Mouse (Mus musculus) ES-E14 (cell line): Measurements from ENCODE around the gene Spata31d1b. TPM values are rescaled to one million over a fixed set of nuclear protein-coding genes. Genes with fewer than 3 reads are reported as not detected.

ENCODE experiments used
- DNase-seq: peaks from one replicate; pipeline ENCODE4 v3.0.0-alpha.2; 2013; ENCODE audit warnings: low read depth, low spot score
- H3K27ac ChIP-seq: 2 replicates; pipeline ENCODE4 v1.5.1; 2012; ENCODE audit warnings: low read depth, mild to moderate bottlenecking, low read length, moderate library complexity, mixed read lengths; ENCODE audit not compliant: poor library complexity, insufficient read depth, severe bottlenecking
- H3K36me3 ChIP-seq: 2 replicates; pipeline ENCODE4 v1.6.1; 2012; ENCODE audit warnings: mild to moderate bottlenecking, low read length, moderate library complexity, mixed read lengths; ENCODE audit not compliant: control insufficient read depth, poor library complexity, insufficient read depth, severe bottlenecking
- H3K4me1 ChIP-seq, 2 experiments: fragments of 150-350 bp in 1 of 2; sonication (generic) in 1 of 2; 2 replicates each; pipeline ENCODE4 v1.6.1; 2012; ENCODE audit warnings: low read length in 2 of 2, mild to moderate bottlenecking in 1 of 2, mixed read lengths in 1 of 2; ENCODE audit not compliant: control insufficient read depth in 2 of 2, insufficient read depth in 2 of 2, poor library complexity in 1 of 2
- H3K4me3 ChIP-seq, 2 experiments: fragments of 150-350 bp in 1 of 2; sonication (generic) in 1 of 2; 2 replicates each; pipeline ENCODE4 v1.5.1; 2012; ENCODE audit warnings: low read length in 2 of 2, low read depth in 1 of 2, mild to moderate bottlenecking in 1 of 2, mixed read lengths in 1 of 2; ENCODE audit not compliant: insufficient read depth in 1 of 2, poor library complexity in 1 of 2, severe bottlenecking in 1 of 2
- H3K9ac ChIP-seq: 2 replicates; pipeline ENCODE4 v1.6.1; 2012; ENCODE audit warnings: low read depth, mild to moderate bottlenecking, low read length, mixed read lengths; ENCODE audit not compliant: poor library complexity, insufficient read depth, severe bottlenecking
- H3K9me3 ChIP-seq: fragments of 150-350 bp; sonication (generic); 2 replicates; pipeline ENCODE4 v1.6.1; 2012; ENCODE audit warnings: low read depth, mild to moderate bottlenecking, low read length; ENCODE audit not compliant: control insufficient read depth, insufficient read depth
- CHD2 ChIP-seq: IDR thresholded peaks from 2 replicates; pipeline ENCODE4 v1.6.1; 2014; ENCODE audit warnings: mild to moderate bottlenecking, low read depth, low read length, inconsistent platforms
- HCFC1 ChIP-seq: IDR thresholded peaks from 2 replicates; pipeline ENCODE4 v1.6.1; 2012; ENCODE audit warnings: low read length, inconsistent platforms, borderline replicate concordance; ENCODE audit not compliant: insufficient read depth
- MAFK ChIP-seq: IDR thresholded peaks from 2 replicates; pipeline ENCODE4 v1.6.1; 2014; ENCODE audit warnings: mild to moderate bottlenecking, low read depth, low read length, inconsistent platforms; ENCODE audit not compliant: insufficient read depth
- ZC3H11A ChIP-seq: IDR thresholded peaks from 2 replicates; pipeline ENCODE4 v1.6.1; 2012; ENCODE audit warnings: low read depth, mild to moderate bottlenecking, inconsistent platforms, low read length, borderline replicate concordance
- ZNF384 ChIP-seq: IDR thresholded peaks from 2 replicates; pipeline ENCODE4 v1.6.1; 2012; ENCODE audit warnings: low read depth, low read length, inconsistent platforms
- in situ Hi-C, 2 experiments: fragments of 600-800 bp; cut with MboI; formaldehyde crosslinking; loops; one replicate each; pipeline ENCODE4 v1.15.1; 2025; ENCODE audit warnings: low sequenced_read_pairs in 2 of 2, inconsistent platforms in 1 of 2; ENCODE audit not compliant: unreplicated experiment in 2 of 2
- total RNA-seq: library from RNA; depleted of rRNA; stranded (reverse); fragments of 300-350 nt; gene quantifications from 2 replicates; pipeline ENCODE4 v1.2.3, GENCODE M21; 2012

Gene Spata31d1b
- total RNA-seq, 1 experiment: 1.3 TPM

DNA sequence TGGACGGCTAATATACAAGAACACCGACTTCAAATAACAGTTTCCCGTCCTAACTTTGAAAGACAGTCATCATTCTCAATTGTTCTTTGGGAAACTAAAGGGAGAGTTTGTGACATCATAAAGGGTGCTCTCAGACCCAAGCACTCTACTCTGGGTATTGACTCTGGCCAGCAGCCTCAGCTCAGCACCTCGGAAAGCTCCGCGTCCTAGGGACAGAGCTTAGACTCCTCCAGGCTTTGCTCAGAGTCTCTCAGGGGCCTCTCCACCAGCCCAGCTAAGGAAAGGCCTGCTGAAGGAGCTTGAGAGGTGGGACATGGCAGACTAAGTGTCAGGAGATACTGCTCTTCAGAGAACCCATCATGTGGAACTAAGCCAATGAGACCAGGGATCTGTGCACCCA lies 34.1 kb downstream of the Spata31d1b start:
- TF ChIP-seq CHD2 (no peak), MAFK (no peak), HCFC1 (no peak), ZC3H11A (no peak), ZNF384 (no peak)
- no peak overlapping the region for H3K27ac ChIP-seq
- no peak for DNase-seq
- H3K9me3 ChIP-seq: no peaks in the 10 kb centered on the region
- no peak overlapping the region for H3K9ac ChIP-seq
- H3K4me1 ChIP-seq: peaks cover 0 to 2% of the 10 kb centered on the region in 2 experiments; a peak in 1 of 4 replicates
- no peak overlapping the region for H3K4me3 ChIP-seq
- in situ Hi-C loops: no loop called here
- H3K36me3 ChIP-seq: no peaks in the 10 kb centered on the region

DNA sequence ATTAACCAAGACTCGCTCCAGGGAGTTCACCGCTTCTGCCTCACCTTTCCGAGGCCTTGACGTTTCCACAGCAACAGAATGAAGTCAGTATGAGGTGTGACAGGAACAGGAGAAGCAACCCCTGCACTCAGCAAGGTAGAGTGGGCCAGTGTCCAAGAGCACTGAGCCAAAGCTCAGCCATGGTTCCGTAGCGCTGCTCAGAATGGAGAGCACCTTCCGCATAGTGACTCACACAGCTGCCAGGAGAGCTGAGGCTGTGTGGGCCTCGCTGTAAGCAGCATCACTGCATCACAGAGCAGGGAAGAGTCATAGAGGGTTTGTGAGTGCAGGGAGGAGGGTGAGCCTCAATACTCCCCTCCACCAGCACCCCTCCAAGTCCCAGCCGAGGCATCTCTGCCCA lies 34.6 kb downstream of the Spata31d1b start, which contains the start of gene 1700014D04Rik:
Gene 1700014D04Rik, minus strand, starts transcription at position 42 of the 400 bp plus-strand sequence.
- in situ Hi-C loops: no loop called here
- H3K27ac ChIP-seq: no peak within 1 kb of the TSS

DNA sequence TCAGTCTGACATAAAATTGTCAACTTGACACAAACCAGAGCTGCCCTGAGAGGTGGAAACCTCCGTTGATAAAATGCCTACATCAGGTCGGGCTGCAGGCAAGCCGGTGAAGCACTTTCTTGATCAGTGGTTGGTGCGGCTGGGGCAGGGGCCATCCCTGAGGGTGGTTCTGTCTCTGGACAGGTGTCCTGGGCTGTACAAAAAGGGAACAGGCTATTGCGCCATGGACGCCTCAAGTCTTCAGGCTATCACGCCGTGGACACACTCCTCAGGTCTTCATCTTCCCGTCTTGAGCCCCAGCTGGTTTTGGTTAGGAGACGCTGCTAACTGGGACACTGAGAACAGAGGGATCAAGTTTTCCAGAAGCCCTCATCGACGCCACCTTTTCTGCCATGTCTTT lies 38.2 kb downstream of the Spata31d1b start:
- in situ Hi-C loops: no loop called here
- DNase-seq: no peak
- Histone ChIP-seq H3K36me3 (peaks cover 4% of the 10 kb centered on the region; the same call in 1 of the 2 replicates), H3K27ac (no peak overlapping the region), H3K9ac (no peak overlapping the region), H3K4me1 (peaks cover 0 to 2% of the 10 kb centered on the region in 2 experiments; a peak in 2 of 4 replicates), H3K9me3 (no peaks in the 10 kb centered on the region), H3K4me3 (no peak overlapping the region)
- no peak for TF ChIP-seq CHD2
- no peak for TF ChIP-seq HCFC1

More for the DNA sequence above, 34.6 kb downstream of the Spata31d1b start, which contains the start of gene 1700014D04Rik:
- no peaks in the 10 kb centered on the region for H3K36me3 ChIP-seq
- no peak within 1 kb of the TSS for H3K9ac ChIP-seq
- no peak within 1 kb of the TSS for H3K4me3 ChIP-seq
- H3K9me3 ChIP-seq: no peaks in the 10 kb centered on the region
- no peak for DNase-seq
- TF ChIP-seq ZC3H11A (no peak), MAFK (no peak), CHD2 (no peak), HCFC1 (no peak), ZNF384 (no peak)
- H3K4me1 ChIP-seq: peaks cover 0 to 2% of the 10 kb centered on the region in 2 experiments; a peak in 2 of 4 replicates

DNA sequence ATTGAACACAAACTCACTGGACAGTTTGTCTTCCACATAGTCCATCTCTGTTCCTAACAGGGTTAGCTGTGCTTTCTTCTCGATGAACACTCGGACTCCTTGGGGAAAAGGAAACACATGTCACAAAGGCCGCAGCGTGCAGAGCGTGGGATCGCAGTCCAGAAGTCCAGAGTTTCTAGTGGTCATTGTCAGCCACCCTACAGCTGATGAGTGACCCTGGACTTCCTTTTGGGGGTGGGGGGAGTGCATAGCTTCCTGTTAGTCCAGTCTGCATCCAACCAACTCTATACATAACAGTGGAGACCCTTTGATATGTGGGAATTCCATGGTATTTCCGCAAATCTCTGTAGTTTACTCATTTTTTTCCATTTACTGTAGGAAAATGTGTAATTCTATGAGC lies 44.8 kb downstream of the Spata31d1b start:
- H3K9ac ChIP-seq: no peak overlapping the region
- DNase-seq: no peak
- no peaks in the 10 kb centered on the region for H3K9me3 ChIP-seq
- TF ChIP-seq ZNF384 (no peak), HCFC1 (no peak), ZC3H11A (no peak), MAFK (no peak), CHD2 (no peak)
- in situ Hi-C loops: no loop called here
- no peak overlapping the region for H3K27ac ChIP-seq
- H3K4me3 ChIP-seq: no peak overlapping the region
- H3K36me3 ChIP-seq: peaks cover 22% of the 10 kb centered on the region
- H3K4me1 ChIP-seq: no peaks in the 10 kb centered on the region

DNA sequence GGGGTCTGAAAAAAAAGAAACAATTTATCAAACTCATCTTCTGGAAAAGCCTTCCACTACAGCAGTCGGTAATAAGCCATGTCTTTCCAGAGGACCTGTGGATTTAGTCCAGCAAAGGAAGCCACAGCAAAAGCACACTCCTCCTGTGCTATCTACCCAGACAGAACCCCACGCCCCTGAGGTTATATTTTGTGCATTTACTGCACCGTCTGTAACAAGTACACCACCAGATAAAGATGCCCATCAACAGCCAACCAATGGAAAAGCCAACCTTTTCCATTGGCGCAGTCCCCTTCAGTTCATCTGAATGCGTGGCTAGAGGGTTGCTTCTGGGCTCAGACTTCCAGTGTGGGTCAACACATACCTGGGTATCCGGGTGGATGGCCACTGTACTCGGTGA lies 50.7 kb downstream of the Spata31d1b start:
- Histone ChIP-seq H3K9me3 (no peaks in the 10 kb centered on the region), H3K36me3 (peaks cover 26% of the 10 kb centered on the region), H3K9ac (no peak overlapping the region), H3K4me3 (no peak overlapping the region), H3K4me1 (peaks cover 2 to 11% of the 10 kb centered on the region in 2 experiments; a peak in 2 of 4 replicates), H3K27ac (no peak overlapping the region)
- in situ Hi-C loops: no loop called here
- no peak for TF ChIP-seq HCFC1
- no peak for TF ChIP-seq ZNF384
- TF ChIP-seq MAFK: no peak
- no peak for TF ChIP-seq CHD2
- no peak for TF ChIP-seq ZC3H11A
- DNase-seq: no peak
